In the genomic region with DNA sequence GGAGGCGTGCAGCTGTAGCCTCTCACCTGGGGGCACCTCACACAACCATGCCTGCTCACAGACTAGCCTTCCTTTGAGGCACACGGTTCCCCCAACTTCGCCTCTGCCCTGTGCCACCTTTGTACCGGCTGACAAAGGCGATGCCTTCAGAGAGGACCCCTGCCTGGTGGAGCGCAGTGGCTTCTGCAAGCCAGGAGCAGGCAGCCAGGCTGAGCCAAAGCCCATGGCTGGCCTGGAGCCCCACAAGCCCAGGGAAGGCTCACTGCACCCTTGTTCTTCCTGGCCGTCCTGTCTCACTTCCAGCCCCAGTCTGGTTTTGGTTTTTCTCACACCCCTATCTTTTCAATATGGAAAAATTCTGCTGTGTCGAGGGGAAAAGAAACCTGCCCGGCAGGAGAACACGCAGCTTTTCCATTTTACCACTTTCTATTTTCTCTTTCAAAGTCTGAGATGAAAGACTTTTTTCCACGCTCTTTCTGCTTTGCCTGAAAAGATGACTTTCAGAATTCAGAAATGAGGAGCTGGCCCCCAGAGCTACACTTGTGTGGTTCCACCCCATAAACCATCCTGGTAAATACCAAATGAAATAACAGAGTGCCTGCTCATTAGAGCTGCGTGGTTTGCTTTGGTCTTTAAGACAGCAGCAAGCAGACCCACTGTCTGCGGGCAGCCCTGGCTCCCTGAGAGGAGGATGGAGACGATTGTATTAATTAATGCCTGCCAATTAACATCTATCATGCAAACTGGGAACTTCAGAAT, we compare ENCODE assay signal across 8 mouse cellular contexts. TPM values are rescaled to one million over a fixed set of nuclear protein-coding genes. Genes with fewer than 3 reads are reported as not detected.
DNase-seq lines count a peak whose midpoint lies in the region; ATAC-seq and TF ChIP-seq lines count a peak whose summit lies in the region.
"Had no signal": no experiment of that assay in that cellular context is flagged by ENCODE, and none has a peak within 500 bp of the region (broad histone marks: within the 10 kb centered on the region; RNA-seq: fewer than 3 reads in every experiment).

No protein-coding gene starts in this region.

- no peak overlapping the region for H3K9ac ChIP-seq in kidney, embryonic 15.5 days
- no peak overlapping the region for H3K9ac ChIP-seq in embryonic facial prominence, embryonic 15.5 days
- no peak overlapping the region for H3K9ac ChIP-seq in hindbrain, embryonic 15.5 days
- H3K9ac ChIP-seq in midbrain, postnatal 0 days (replicated peaks; ENCODE audit: low read length, poor library complexity, severe bottlenecking): no peak overlapping the region

- no peak for TF ChIP-seq CTCF in midbrain, postnatal 0 days (IDR thresholded peaks at IDR 0.05)

- no peak overlapping the region for H3K4me3 ChIP-seq in kidney, embryonic 15.5 days (replicated peaks)
- H3K4me3 ChIP-seq in embryonic facial prominence, embryonic 15.5 days (replicated peaks): no peak overlapping the region
- H3K4me3 ChIP-seq in hindbrain, embryonic 15.5 days: no peak overlapping the region
- no peak overlapping the region for H3K4me3 ChIP-seq in midbrain, postnatal 0 days (ENCODE audit: low read depth, low read length)

- no peak overlapping the region for H3K4me2 ChIP-seq in kidney, embryonic 15.5 days
- H3K4me2 ChIP-seq in embryonic facial prominence, embryonic 15.5 days (replicated peaks): no peak overlapping the region
- no peak overlapping the region for H3K4me2 ChIP-seq in hindbrain, embryonic 15.5 days
- no peak overlapping the region for H3K4me2 ChIP-seq in midbrain, postnatal 0 days (ENCODE audit: low read depth, low read length, poor library complexity, severe bottlenecking)

- no peaks in the 10 kb centered on the region for H3K36me3 ChIP-seq in kidney, embryonic 15.5 days
- no peaks in the 10 kb centered on the region for H3K36me3 ChIP-seq in embryonic facial prominence, embryonic 15.5 days
- no peaks in the 10 kb centered on the region for H3K36me3 ChIP-seq in hindbrain, embryonic 15.5 days
- H3K36me3 ChIP-seq in midbrain, postnatal 0 days (ENCODE audit: insufficient read depth, low read length): no peaks in the 10 kb centered on the region

- 62% methylated on average over 14 of the region's 14 CpGs for WGBS in kidney, embryonic 15.5 days
- 52% methylated on average over 14 of the region's 14 CpGs for WGBS in embryonic facial prominence, embryonic 15.5 days
- WGBS in hindbrain, embryonic 15.5 days: 40% methylated on average over 14 of the region's 14 CpGs
- 29% methylated on average over 14 of the region's 14 CpGs for WGBS in midbrain, postnatal 0 days

- H3K9me3 ChIP-seq in kidney, embryonic 15.5 days (replicated peaks): no peaks in the 10 kb centered on the region
- H3K9me3 ChIP-seq in embryonic facial prominence, embryonic 15.5 days (replicated peaks): no peaks in the 10 kb centered on the region
- no peaks in the 10 kb centered on the region for H3K9me3 ChIP-seq in hindbrain, embryonic 15.5 days
- H3K9me3 ChIP-seq in midbrain, postnatal 0 days (ENCODE audit: low read length): no peaks in the 10 kb centered on the region

- no peak for DNase-seq in kidney, postnatal 4 days
- no peak for DNase-seq in midbrain, postnatal 0 days (ENCODE audit: low spot score)
- no peak for DNase-seq in spleen, postnatal 14 days (ENCODE audit: low spot score in 2 of 2)
- DNase-seq: liver had no signal

- no peaks in the 10 kb centered on the region for H3K27me3 ChIP-seq in kidney, embryonic 15.5 days
- H3K27me3 ChIP-seq in embryonic facial prominence, embryonic 15.5 days: no peaks in the 10 kb centered on the region
- H3K27me3 ChIP-seq in hindbrain, embryonic 15.5 days: no peaks in the 10 kb centered on the region
- no peaks in the 10 kb centered on the region for H3K27me3 ChIP-seq in midbrain, postnatal 0 days (ENCODE audit: insufficient read depth, low read length)

- H3K4me1 ChIP-seq in kidney, embryonic 15.5 days: peaks cover 24% of the 10 kb centered on the region
- H3K4me1 ChIP-seq in embryonic facial prominence, embryonic 15.5 days: peaks cover 40% of the 10 kb centered on the region
- peaks cover 36% of the 10 kb centered on the region for H3K4me1 ChIP-seq in hindbrain, embryonic 15.5 days (replicated peaks)
- H3K4me1 ChIP-seq in midbrain, postnatal 0 days (ENCODE audit: insufficient read depth, low read length): peaks cover 9% of the 10 kb centered on the region; the same call in 1 of the 2 replicates

- H3K27ac ChIP-seq in kidney, embryonic 15.5 days: peak overlapping the region; percentile 45
- peak overlapping the region; percentile 83 for H3K27ac ChIP-seq in embryonic facial prominence, embryonic 15.5 days (replicated peaks)
- H3K27ac ChIP-seq in hindbrain, embryonic 15.5 days (replicated peaks): peak overlapping the region; percentile 38
- 0 out of 2 replicates have a peak overlapping the region, but pooled peaks have one; percentile 38 for H3K27ac ChIP-seq in midbrain, postnatal 0 days (ENCODE audit: low read depth, low read length)

- no peak for ATAC-seq in kidney, embryonic 15.5 days (replicated peaks; ENCODE audit: low FRiP score)
- no peak for ATAC-seq in embryonic facial prominence, embryonic 15.5 days (ENCODE audit: insufficient number of reproducible peaks, low FRiP score, low TSS enrichment, low read depth)
- ATAC-seq in hindbrain, embryonic 15.5 days (ENCODE audit: low FRiP score, low read depth): peak; percentile 4; the same call in 1 of the 2 replicates
- no peak for ATAC-seq in midbrain, postnatal 0 days (ENCODE audit: low FRiP score)
- ATAC-seq in megakaryocyte progenitor cell, adult 5-6 weeks (replicated peaks; ENCODE audit: poor library complexity): no peak

RNA-seq across cellular contexts. Expression of gene Angptl2, which starts 36.5 kb away (rescaled TPM):
- polyA plus RNA-seq in kidney, embryonic 15.5 days (2015; fragmentation: Nextera tagmentation; extraction: Ambion mirVana): 35.0 and 40.9 TPM in 2 replicates
- 59.2 and 62.1 TPM in 2 replicates for polyA plus RNA-seq in embryonic facial prominence, embryonic 15.5 days (2015; fragmentation: Nextera tagmentation; extraction: Ambion mirVana)
- polyA plus RNA-seq in hindbrain, embryonic 15.5 days (2015; fragmentation: Nextera tagmentation; extraction: Ambion mirVana): 18.4 and 18.5 TPM in 2 replicates
- total RNA-seq in midbrain, postnatal 0 days (2014; rRNA removed): 16.7 and 16.8 TPM in 2 replicates
- 9.8 TPM in 2 replicates for polyA plus RNA-seq in midbrain, postnatal 0 days (2015; fragmentation: Nextera tagmentation; extraction: Ambion mirVana)
- 0.74 and 0.78 TPM in 2 replicates for total RNA-seq in megakaryocyte progenitor cell, adult 5-6 weeks (2015)
- total RNA-seq in megakaryocyte progenitor cell, adult 5-6 weeks (2017): 1.7 and 2.4 TPM in 2 replicates

RNA-seq across cellular contexts. Expression of gene Garnl3, which starts 47.9 kb away (rescaled TPM):
- polyA plus RNA-seq in kidney, embryonic 15.5 days (2015; fragmentation: Nextera tagmentation; extraction: Ambion mirVana): 11.2 and 14.0 TPM in 2 replicates
- 8.8 and 10.7 TPM in 2 replicates for polyA plus RNA-seq in embryonic facial prominence, embryonic 15.5 days (2015; fragmentation: Nextera tagmentation; extraction: Ambion mirVana)
- 56.7 and 57.1 TPM in 2 replicates for polyA plus RNA-seq in hindbrain, embryonic 15.5 days (2015; fragmentation: Nextera tagmentation; extraction: Ambion mirVana)
- total RNA-seq in midbrain, postnatal 0 days (2014; rRNA removed): 134 and 176 TPM in 2 replicates
- 77.1 and 77.7 TPM in 2 replicates for polyA plus RNA-seq in midbrain, postnatal 0 days (2015; fragmentation: Nextera tagmentation; extraction: Ambion mirVana)
- 0.12 TPM in 1 of 2 replicates, not detected in the other for total RNA-seq in megakaryocyte progenitor cell, adult 5-6 weeks (2015)
- total RNA-seq in megakaryocyte progenitor cell, adult 5-6 weeks (2017): 0.03 TPM in 1 of 2 replicates, not detected in the other
